Mouse (Mus musculus): ENCODE results near the gene Gm17428. TPM values are rescaled to one million over a fixed set of nuclear protein-coding genes. Genes with fewer than 3 reads are reported as not detected.
"Not testable (repeated sequence)": the region's sequence is repeated elsewhere in the genome, so short reads cannot be mapped to it uniquely, and the experiment has no call there.

The Gm17428 gene
- polyA plus RNA-seq, 1 experiment from 2014 or later = not detected

DNA sequence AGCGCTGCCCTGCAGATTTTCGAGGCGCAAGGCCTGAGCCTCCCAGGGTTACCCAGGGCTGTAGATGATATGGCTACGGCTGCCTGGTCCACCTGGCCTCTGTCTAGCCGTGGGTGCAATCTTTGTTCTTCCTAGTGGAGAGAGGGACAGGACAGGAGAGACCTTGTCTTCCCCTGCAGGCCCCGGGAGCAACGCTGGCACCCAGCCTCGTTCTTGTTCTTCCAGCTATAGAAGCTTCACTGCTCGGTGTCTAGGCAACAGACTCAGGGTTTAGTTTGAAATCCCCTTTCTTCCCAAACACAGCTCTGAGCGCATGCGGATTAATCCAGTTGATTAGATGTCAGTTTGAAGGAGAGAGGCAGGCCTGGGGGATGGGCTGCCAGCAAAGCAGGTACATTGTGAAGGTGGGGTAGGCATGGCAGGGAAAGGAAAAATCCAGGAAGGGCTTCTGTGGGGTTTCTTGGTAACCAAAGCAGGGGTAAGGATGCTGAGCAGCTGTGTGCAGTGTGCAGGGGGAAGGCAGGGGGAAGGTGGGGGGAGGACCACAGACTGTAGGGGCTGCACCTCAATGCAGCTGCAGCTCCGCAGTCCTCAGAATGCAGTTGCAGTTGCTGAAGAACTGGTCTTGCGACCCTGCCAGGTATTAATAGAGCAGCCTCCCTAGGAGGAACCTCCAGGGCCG, 18.9 kb downstream of the Gm17428 start:
- WGBS = 45% methylated on average over 14 of the region's 14 CpGs
- no peak for TF ChIP-seq CTCF (IDR thresholded peaks at IDR 0.05; ENCODE audit: low read depth)
- DNase-seq (no peak), ATAC-seq (ENCODE audit: insufficient read depth) (no peak)
- no peak overlapping the region for H3K9ac ChIP-seq
- no peak overlapping the region for H3K4me2 ChIP-seq
- no peaks in the 10 kb centered on the region for H3K27me3 ChIP-seq (ENCODE audit: insufficient read depth, low read length)
- peaks cover 10% of the 10 kb centered on the region; the same call in 1 of the 2 replicates for H3K4me1 ChIP-seq (ENCODE audit: insufficient read depth)
- H3K9me3 ChIP-seq (ENCODE audit: low read depth, low read length) = no peaks in the 10 kb centered on the region
- H3K27ac ChIP-seq (ENCODE audit: low read depth) = peak overlapping the region; percentile 20; the same call in 1 of the 2 replicates
- H3K36me3 ChIP-seq (ENCODE audit: insufficient read depth) = no peaks in the 10 kb centered on the region
- H3K4me3 ChIP-seq (ENCODE audit: low read depth, low read length) = no peak overlapping the region

GRCm38 (mm10) chr14:54996793-54997192, 20.1 kb downstream of the Gm17428 start:
- Histone ChIP-seq H3K27me3 (ENCODE audit: insufficient read depth, low read length) (no peaks in the 10 kb centered on the region), H3K4me2 (no peak overlapping the region), H3K27ac (ENCODE audit: low read depth) (peak overlapping the region; percentile 75; the same call in 1 of the 2 replicates), H3K9ac (no peak overlapping the region; the same call in 1 of the 2 replicates), H3K4me3 (ENCODE audit: low read depth, low read length) (no peak overlapping the region), H3K4me1 (ENCODE audit: insufficient read depth) (peaks cover 10% of the 10 kb centered on the region; the same call in 1 of the 2 replicates), H3K36me3 (ENCODE audit: insufficient read depth) (no peaks in the 10 kb centered on the region), H3K9me3 (ENCODE audit: low read depth, low read length) (no peaks in the 10 kb centered on the region)
- 64% methylated on average over 9 of the region's 9 CpGs for WGBS
- ATAC-seq (ENCODE audit: insufficient read depth) = no peak
- no peak for DNase-seq
- no peak for TF ChIP-seq CTCF (IDR thresholded peaks at IDR 0.05; ENCODE audit: low read depth)

DNA sequence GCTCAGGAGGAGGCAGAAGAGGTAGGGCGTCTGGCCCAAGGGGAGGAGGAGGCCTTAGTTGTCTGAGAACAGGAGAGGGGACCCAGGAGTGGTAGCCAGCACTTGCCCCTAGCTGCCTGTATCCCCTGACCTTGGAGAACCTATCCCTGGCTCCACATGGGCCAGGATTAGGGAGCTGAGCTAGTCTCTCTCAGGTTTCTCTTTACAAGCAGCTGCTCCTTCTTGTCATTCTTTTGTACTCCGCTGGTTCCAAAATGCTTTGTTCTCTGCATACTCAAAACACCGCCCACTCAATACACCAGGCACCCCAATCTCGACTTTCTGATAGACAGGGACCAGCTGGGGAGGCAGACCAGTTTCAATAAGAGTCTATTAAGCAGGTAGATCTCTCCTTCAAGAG, 20.6 kb downstream of the Gm17428 start:
- Histone ChIP-seq H3K9me3 (ENCODE audit: low read depth, low read length) (no peaks in the 10 kb centered on the region), H3K36me3 (ENCODE audit: insufficient read depth) (no peaks in the 10 kb centered on the region), H3K27ac (ENCODE audit: low read depth) (peak overlapping the region; percentile 75; the same call in 1 of the 2 replicates), H3K27me3 (ENCODE audit: insufficient read depth, low read length) (no peaks in the 10 kb centered on the region), H3K4me2 (no peak overlapping the region), H3K4me1 (ENCODE audit: insufficient read depth) (peaks cover 14% of the 10 kb centered on the region; the same call in 1 of the 2 replicates), H3K9ac (no peak overlapping the region; the same call in 1 of the 2 replicates), H3K4me3 (ENCODE audit: low read depth, low read length) (no peak overlapping the region)
- 53% methylated on average over 4 of the region's 4 CpGs for WGBS
- DNase-seq (no peak), ATAC-seq (ENCODE audit: insufficient read depth) (no peak)
- no peak for TF ChIP-seq CTCF (IDR thresholded peaks at IDR 0.05; ENCODE audit: low read depth)

GRCm38 (mm10) chr14:54998680-54999079, 21.9 kb downstream of the Gm17428 start:
- H3K4me1 ChIP-seq (ENCODE audit: insufficient read depth) = peaks cover 24% of the 10 kb centered on the region

GRCm38 (mm10) chr14:54999868-55000267, 23.1 kb downstream of the Gm17428 start:
- not testable (repeated sequence) for H3K4me3 ChIP-seq (ENCODE audit: low read depth, low read length); H3K4me2 ChIP-seq; H3K27me3 ChIP-seq (ENCODE audit: insufficient read depth, low read length); ATAC-seq (ENCODE audit: insufficient read depth); H3K9me3 ChIP-seq (ENCODE audit: low read depth, low read length); H3K27ac ChIP-seq (ENCODE audit: low read depth); H3K9ac ChIP-seq; H3K36me3 ChIP-seq (ENCODE audit: insufficient read depth); DNase-seq
- WGBS = 78% methylated on average over 5 of the region's 5 CpGs
- H3K4me1 ChIP-seq (ENCODE audit: insufficient read depth) = peaks cover 27% of the 10 kb centered on the region

More at GRCm38 (mm10) chr14:54998680-54999079, 21.9 kb downstream of the Gm17428 start:
- DNase-seq (no peak), ATAC-seq (ENCODE audit: insufficient read depth) (no peak)
- Histone ChIP-seq H3K9me3 (ENCODE audit: low read depth, low read length) (no peaks in the 10 kb centered on the region), H3K4me2 (no peak overlapping the region), H3K27me3 (ENCODE audit: insufficient read depth, low read length) (no peaks in the 10 kb centered on the region), H3K36me3 (ENCODE audit: insufficient read depth) (no peaks in the 10 kb centered on the region), H3K4me3 (ENCODE audit: low read depth, low read length) (no peak overlapping the region), H3K27ac (ENCODE audit: low read depth) (no peak overlapping the region), H3K9ac (no peak overlapping the region)
- no peak for TF ChIP-seq CTCF (IDR thresholded peaks at IDR 0.05; ENCODE audit: low read depth)

DNA sequence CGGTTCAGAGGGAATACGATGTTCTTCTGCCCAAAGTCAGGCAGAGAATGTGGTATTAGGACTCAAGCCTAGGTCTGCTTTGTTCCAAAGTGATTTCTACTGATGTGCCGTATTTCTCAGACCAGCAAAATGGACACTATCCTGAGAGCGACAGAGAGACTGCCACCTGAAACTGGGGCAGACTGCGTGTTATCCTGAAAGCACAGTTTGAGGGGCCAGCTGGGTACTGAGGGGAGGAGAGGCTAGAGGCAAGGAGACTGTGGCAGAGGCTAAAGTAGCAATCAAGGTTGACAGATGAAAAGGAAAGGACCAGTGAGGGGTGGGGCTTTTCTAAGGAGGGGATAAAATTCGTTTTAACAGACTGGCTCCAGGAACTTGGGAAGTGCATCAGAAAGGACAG, 24.1 kb downstream of the Gm17428 start:
- DNase-seq (no peak), ATAC-seq (ENCODE audit: insufficient read depth) (no peak)
- Histone ChIP-seq H3K9me3 (ENCODE audit: low read depth, low read length) (no peaks in the 10 kb centered on the region), H3K4me2 (no peak overlapping the region), H3K27ac (ENCODE audit: low read depth) (no peak overlapping the region), H3K36me3 (ENCODE audit: insufficient read depth) (no peaks in the 10 kb centered on the region), H3K4me3 (ENCODE audit: low read depth, low read length) (no peak overlapping the region), H3K27me3 (ENCODE audit: insufficient read depth, low read length) (no peaks in the 10 kb centered on the region), H3K9ac (no peak overlapping the region), H3K4me1 (ENCODE audit: insufficient read depth) (peaks cover 26% of the 10 kb centered on the region)
- TF ChIP-seq CTCF (IDR thresholded peaks at IDR 0.05; ENCODE audit: low read depth) = no peak
- WGBS = 77% methylated on average over 6 of the region's 6 CpGs

- no peak for ATAC-seq (ENCODE audit: insufficient read depth)
- WGBS = 97% methylated on average over 2 of the region's 2 CpGs
- H3K4me2 ChIP-seq = no peak overlapping the region
Observed at GRCm38 (mm10) chr14:55001446-55001845, 24.7 kb downstream of the Gm17428 start.

More at GRCm38 (mm10) chr14:55001446-55001845, 24.7 kb downstream of the Gm17428 start:
- DNase-seq = no peak
- H3K27ac ChIP-seq (ENCODE audit: low read depth) = no peak overlapping the region
- H3K4me3 ChIP-seq (ENCODE audit: low read depth, low read length) = no peak overlapping the region
- H3K9ac ChIP-seq = no peak overlapping the region
- no peaks in the 10 kb centered on the region for H3K9me3 ChIP-seq (ENCODE audit: low read depth, low read length)
- no peak for TF ChIP-seq CTCF (IDR thresholded peaks at IDR 0.05; ENCODE audit: low read depth)
- H3K4me1 ChIP-seq (ENCODE audit: insufficient read depth) = peaks cover 26% of the 10 kb centered on the region
- H3K36me3 ChIP-seq (ENCODE audit: insufficient read depth) = no peaks in the 10 kb centered on the region
- no peaks in the 10 kb centered on the region for H3K27me3 ChIP-seq (ENCODE audit: insufficient read depth, low read length)

Data from lung, embryonic 14.5 days (tissue).